In genomic region chr2:20583562-20584153, GRCm38 (mm10) we compare ENCODE assay signal across 1 mouse cellular context.
TF ChIP-seq lines count a peak whose summit lies in the region.

No protein-coding gene starts in this region.

TF ChIP-seq in MEL, 35 proteins besides CTCF, POLR2A, EP300 and RAD21:
- TF ChIP-seq ZNF384 (IDR thresholded peaks at IDR 0.05; ENCODE audit: low read depth, low read length): no peak
- TF ChIP-seq ETS1 (IDR thresholded peaks at IDR 0.05; ENCODE audit: low read depth, low read length): no peak
- no peak for TF ChIP-seq POLR2AphosphoS2 (IDR thresholded peaks at IDR 0.05; ENCODE audit: low read length)
- TF ChIP-seq MYB (IDR thresholded peaks at IDR 0.05; ENCODE audit: low read depth, low read length): no peak
- TF ChIP-seq USF2 (IDR thresholded peaks at IDR 0.05; ENCODE audit: borderline replicate concordance in 1 of 2, insufficient read depth in 1 of 2, low read depth in 1 of 2, low read length in 2 of 2): no peak
- no peak for TF ChIP-seq ZC3H11A (IDR thresholded peaks at IDR 0.05; ENCODE audit: low read depth, low read length)
- TF ChIP-seq MYC (IDR thresholded peaks at IDR 0.05; ENCODE audit: low read depth, low read length): no peak
- TF ChIP-seq TCF12 (IDR thresholded peaks at IDR 0.05; ENCODE audit: low read depth, low read length): no peak
- no peak for TF ChIP-seq BHLHE40 (IDR thresholded peaks at IDR 0.05; ENCODE audit: borderline replicate concordance, low read depth, low read length)
- no peak for TF ChIP-seq TBP (IDR thresholded peaks at IDR 0.05; ENCODE audit: low read depth, low read length)
- no peak for TF ChIP-seq USF1 (IDR thresholded peaks at IDR 0.05; ENCODE audit: low read depth, low read length)
- TF ChIP-seq ELF1 (IDR thresholded peaks at IDR 0.05; ENCODE audit: low read depth, low read length): no peak
- no peak for TF ChIP-seq NRF1 (IDR thresholded peaks at IDR 0.05; ENCODE audit: insufficient read depth, low read depth, low read length, poor library complexity, severe bottlenecking)
